12 mouse cellular contexts compared by ENCODE assay signal in the genomic region with DNA sequence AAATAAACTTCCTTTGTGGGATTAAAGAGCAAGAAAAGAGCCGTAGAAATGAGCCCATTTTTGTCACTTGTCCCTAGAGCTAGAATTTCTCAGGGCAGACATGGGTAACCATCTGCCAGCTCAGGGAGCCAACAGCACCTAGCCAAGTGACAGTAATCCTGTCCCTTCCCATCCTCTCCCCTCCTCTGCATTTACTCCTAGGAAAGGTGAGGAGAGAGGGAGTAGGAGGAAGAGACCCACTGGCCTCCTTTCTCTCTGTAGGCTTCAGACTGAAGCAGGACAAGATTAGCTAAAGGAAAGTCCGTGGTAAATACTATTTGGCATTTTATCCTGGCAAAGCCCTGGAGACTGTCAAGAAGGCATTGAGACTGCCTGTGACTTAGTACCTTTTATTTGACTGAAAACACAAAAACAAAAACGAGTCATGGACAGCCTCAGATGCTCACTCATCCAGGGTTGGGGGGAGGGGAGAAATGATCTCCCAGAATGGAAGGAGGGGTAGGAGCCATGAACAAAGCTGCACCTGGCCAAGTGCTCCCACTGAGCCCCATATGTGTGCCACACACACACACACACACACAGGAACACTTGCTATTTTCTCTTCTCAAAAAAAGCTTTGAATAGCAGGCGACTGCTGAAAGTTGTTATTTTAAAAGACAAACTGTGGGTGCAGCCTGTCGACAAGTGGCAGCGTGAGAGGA.
A peak's percentile ranks its signal among the peaks of the same experiment; 100 is the strongest.
DNase-seq lines count a peak whose midpoint lies in the region; ATAC-seq lines count a peak whose summit lies in the region.
"Had no signal": no experiment of that assay in that cellular context is flagged by ENCODE, and none has a peak within 500 bp of the region (broad histone marks: within the 10 kb centered on the region; RNA-seq: fewer than 3 reads in every experiment).

No protein-coding gene starts in this region.

- H3K27ac ChIP-seq in forebrain, embryonic 12.5 days, result no peak overlapping the region
- H3K27ac ChIP-seq in forebrain, embryonic 11.5 days (ENCODE audit: low read depth, low read length), result no peak overlapping the region
- H3K27ac ChIP-seq in intestine, embryonic 16.5 days (ENCODE audit: low read length), result no peak overlapping the region
- H3K27ac ChIP-seq: liver, embryonic 15.5 days had no signal

- no peak overlapping the region for H3K9ac ChIP-seq in forebrain, embryonic 12.5 days
- no peak overlapping the region for H3K9ac ChIP-seq in forebrain, embryonic 11.5 days (ENCODE audit: low read length)
- no peak overlapping the region for H3K9ac ChIP-seq in intestine, embryonic 16.5 days (ENCODE audit: low read depth, low read length)
- H3K9ac ChIP-seq: liver, embryonic 15.5 days had no signal

- WGBS in forebrain, embryonic 12.5 days, result 27% methylated on average over 6 of the region's 6 CpGs
- 39% methylated on average over 6 of the region's 6 CpGs for WGBS in forebrain, embryonic 11.5 days
- WGBS in intestine, embryonic 16.5 days, result 55% methylated on average over 6 of the region's 6 CpGs

- peak; percentile 46; the same call in 1 of the 2 replicates for ATAC-seq in forebrain, embryonic 12.5 days (ENCODE audit: low FRiP score)
- ATAC-seq in forebrain, embryonic 11.5 days (replicated peaks; ENCODE audit: low FRiP score), result no peak
- no peak for ATAC-seq in intestine, embryonic 16.5 days
- ATAC-seq: Patski had no signal

- no peak for DNase-seq in forebrain, embryonic 11.5 days (ENCODE audit: low spot score)
- DNase-seq in embryo, embryonic 11 days, result peak; percentile 16
- DNase-seq in layer of hippocampus, postnatal 10 days (ENCODE audit: low spot score in 2 of 2), result peak; percentile 18 to 33
- DNase-seq in right cerebral cortex, adult 18-20 months, result peak; percentile 18
- no peak for DNase-seq in heart, postnatal 10 days
- DNase-seq in heart, adult 11 months, result no peak
- DNase-seq: gastrocnemius, postnatal 25 days; kidney, postnatal 14 days had no signal

- intact Hi-C loops in heart, postnatal 10 days (cut with DNase I), result no loop called here

- no peak overlapping the region for H3K4me2 ChIP-seq in forebrain, embryonic 12.5 days
- H3K4me2 ChIP-seq in forebrain, embryonic 11.5 days (ENCODE audit: low read depth, low read length, severe bottlenecking), result no peak overlapping the region
- no peak overlapping the region for H3K4me2 ChIP-seq in intestine, embryonic 16.5 days (ENCODE audit: low read depth, low read length)
- H3K4me2 ChIP-seq: liver, embryonic 15.5 days had no signal

- H3K36me3 ChIP-seq in forebrain, embryonic 12.5 days (replicated peaks), result no peaks in the 10 kb centered on the region
- H3K36me3 ChIP-seq in forebrain, embryonic 11.5 days (ENCODE audit: control insufficient read depth, insufficient read depth, low read length), result no peaks in the 10 kb centered on the region
- no peaks in the 10 kb centered on the region for H3K36me3 ChIP-seq in intestine, embryonic 16.5 days (ENCODE audit: control insufficient read depth, insufficient read depth, low read length)
- H3K36me3 ChIP-seq: liver, embryonic 15.5 days had no signal

- H3K4me3 ChIP-seq in forebrain, embryonic 12.5 days (replicated peaks), result no peak overlapping the region
- no peak overlapping the region for H3K4me3 ChIP-seq in forebrain, embryonic 11.5 days (ENCODE audit: low read depth, low read length)
- no peak overlapping the region for H3K4me3 ChIP-seq in intestine, embryonic 16.5 days (ENCODE audit: low read length)
- H3K4me3 ChIP-seq: liver, embryonic 15.5 days had no signal

- H3K4me1 ChIP-seq in forebrain, embryonic 12.5 days, result peaks cover 10% of the 10 kb centered on the region
- H3K4me1 ChIP-seq in forebrain, embryonic 11.5 days (replicated peaks; ENCODE audit: control insufficient read depth, insufficient read depth, low read length), result peaks cover 2% of the 10 kb centered on the region
- no peaks in the 10 kb centered on the region for H3K4me1 ChIP-seq in intestine, embryonic 16.5 days (ENCODE audit: control insufficient read depth, insufficient read depth, low read length)
- H3K4me1 ChIP-seq: liver, embryonic 15.5 days had no signal

- H3K27me3 ChIP-seq in forebrain, embryonic 12.5 days, result no peaks in the 10 kb centered on the region
- H3K27me3 ChIP-seq in forebrain, embryonic 11.5 days (ENCODE audit: control insufficient read depth, insufficient read depth, low read length), result no peaks in the 10 kb centered on the region
- H3K27me3 ChIP-seq in intestine, embryonic 16.5 days (replicated peaks; ENCODE audit: control insufficient read depth, insufficient read depth, low read length), result no peaks in the 10 kb centered on the region
- H3K27me3 ChIP-seq: liver, embryonic 15.5 days; Patski had no signal

- no peaks in the 10 kb centered on the region for H3K9me3 ChIP-seq in forebrain, embryonic 12.5 days
- no peaks in the 10 kb centered on the region for H3K9me3 ChIP-seq in forebrain, embryonic 11.5 days (ENCODE audit: control insufficient read depth, low read length)
- H3K9me3 ChIP-seq in intestine, embryonic 16.5 days (ENCODE audit: control insufficient read depth, low read length), result no peaks in the 10 kb centered on the region
- H3K9me3 ChIP-seq: liver, embryonic 15.5 days had no signal

Comparison
In these comparisons a context has a peak if more than half of its experiments do, and no peak if none do; other contexts are left out.
1. DNase-seq: peak in embryo, embryonic 11 days (single experiment), layer of hippocampus, postnatal 10 days (2 of 2) and right cerebral cortex, adult 18-20 months (single experiment); none in forebrain, embryonic 11.5 days (single experiment), heart, postnatal 10 days (0 of 2) and heart, adult 11 months (single experiment).